Mouse (Mus musculus) testis, adult 2 months (tissue): Measurements from ENCODE around the gene Igsf8. TPM values are rescaled to one million over a fixed set of nuclear protein-coding genes. Genes with fewer than 3 reads are reported as not detected.

Experiments
- H3K27ac ChIP-seq: fragments of 200-500 bp; 2 replicates; pipeline ENCODE4 v1.5.1; 2012; ENCODE audit warnings: low read depth, low read length; ENCODE audit not compliant: control insufficient read depth, insufficient read depth
- H3K27me3 ChIP-seq: fragments of 200-500 bp; 2 replicates; pipeline ENCODE4 v1.6.1; 2012; ENCODE audit warnings: mild to moderate bottlenecking, low read length, moderate library complexity; ENCODE audit not compliant: control insufficient read depth, insufficient read depth
- H3K36me3 ChIP-seq: fragments of 200-500 bp; 2 replicates; pipeline ENCODE4 v1.6.1; 2012; ENCODE audit warnings: mild to moderate bottlenecking, low read length; ENCODE audit not compliant: control insufficient read depth, insufficient read depth
- H3K4me1 ChIP-seq: fragments of 200-500 bp; 2 replicates; pipeline ENCODE4 v1.6.1; 2012; ENCODE audit warnings: low read length; ENCODE audit not compliant: control insufficient read depth, insufficient read depth
- H3K4me3 ChIP-seq: fragments of 200-500 bp; 2 replicates; pipeline ENCODE4 v1.5.1; 2012; ENCODE audit warnings: low read depth, mild to moderate bottlenecking, low read length, moderate library complexity, mixed read lengths; ENCODE audit not compliant: control insufficient read depth
- CTCF ChIP-seq: fragments of 200-500 bp; IDR thresholded peaks from 2 replicates; pipeline ENCODE4 v1.5.1; 2012; ENCODE audit warnings: low read depth, mild to moderate bottlenecking, inconsistent platforms, low read length, moderate library complexity; ENCODE audit not compliant: control insufficient read depth, insufficient read depth, insufficient replicate concordance
- POLR2A ChIP-seq: fragments of 200-500 bp; IDR thresholded peaks from 2 replicates; pipeline ENCODE4 v1.6.1; 2012; ENCODE audit warnings: low read depth, mild to moderate bottlenecking, inconsistent platforms, low read length, moderate library complexity; ENCODE audit not compliant: control insufficient read depth
- polyA plus RNA-seq: library from polyadenylated mRNA; depleted of rRNA; stranded (reverse); fragments of >200 nt; gene quantifications from 2 replicates; pipeline ENCODE4 v1.2.3, GENCODE M21; 2012

The Igsf8 gene
- polyA plus RNA-seq, 1 experiment, result 52.2 TPM

GRCm38 (mm10) chr1:172346707-172347106, 85.3 kb downstream of the Igsf8 start:
- Histone ChIP-seq H3K4me1 (peaks cover 3% of the 10 kb centered on the region; the same call in 1 of the 2 replicates), H3K27me3 (no peaks in the 10 kb centered on the region), H3K27ac (no peak overlapping the region), H3K4me3 (no peak overlapping the region), H3K36me3 (no peaks in the 10 kb centered on the region)
- TF ChIP-seq POLR2A, result no peak
- no peak for TF ChIP-seq CTCF

- Histone ChIP-seq H3K27me3 (no peaks in the 10 kb centered on the region), H3K27ac (no peak overlapping the region), H3K4me1 (peaks cover 3% of the 10 kb centered on the region; the same call in 1 of the 2 replicates), H3K4me3 (no peak overlapping the region), H3K36me3 (no peaks in the 10 kb centered on the region)
- TF ChIP-seq POLR2A, result no peak
- TF ChIP-seq CTCF, result no peak
Observed at GRCm38 (mm10) chr1:172347382-172347781, 85.9 kb downstream of the Igsf8 start.

- Histone ChIP-seq H3K27ac (no peak overlapping the region), H3K4me3 (no peak overlapping the region), H3K36me3 (no peaks in the 10 kb centered on the region)
Observed at GRCm38 (mm10) chr1:172349504-172349903, 88.1 kb downstream of the Igsf8 start.

GRCm38 (mm10) chr1:172349916-172350812, 88.7 kb downstream of the Igsf8 start:
- Histone ChIP-seq H3K36me3 (no peaks in the 10 kb centered on the region), H3K27ac (no peak overlapping the region), H3K4me3 (no peak overlapping the region), H3K27me3 (no peaks in the 10 kb centered on the region), H3K4me1 (no peaks in the 10 kb centered on the region)
- TF ChIP-seq POLR2A, result no peak
- no peak for TF ChIP-seq CTCF

More at GRCm38 (mm10) chr1:172349504-172349903, 88.1 kb downstream of the Igsf8 start:
- Histone ChIP-seq H3K4me1 (no peaks in the 10 kb centered on the region), H3K27me3 (no peaks in the 10 kb centered on the region)
- TF ChIP-seq POLR2A, result no peak
- no peak for TF ChIP-seq CTCF

- no peaks in the 10 kb centered on the region for H3K27me3 ChIP-seq
- no peaks in the 10 kb centered on the region for H3K4me1 ChIP-seq
Observed at GRCm38 (mm10) chr1:172352001-172352400, 90.6 kb downstream of the Igsf8 start.

GRCm38 (mm10) chr1:172352453-172352852, 91.0 kb downstream of the Igsf8 start:
- H3K27me3 ChIP-seq, result no peaks in the 10 kb centered on the region
- no peak overlapping the region for H3K4me3 ChIP-seq
- no peaks in the 10 kb centered on the region for H3K36me3 ChIP-seq
- no peak overlapping the region for H3K27ac ChIP-seq
- TF ChIP-seq CTCF, result no peak
- no peak for TF ChIP-seq POLR2A
- H3K4me1 ChIP-seq, result no peaks in the 10 kb centered on the region

More at GRCm38 (mm10) chr1:172352001-172352400, 90.6 kb downstream of the Igsf8 start:
- Histone ChIP-seq H3K36me3 (no peaks in the 10 kb centered on the region), H3K4me3 (no peak overlapping the region), H3K27ac (no peak overlapping the region)
- TF ChIP-seq POLR2A (no peak), CTCF (no peak)

GRCm38 (mm10) chr1:172355336-172355735, 93.9 kb downstream of the Igsf8 start:
- peaks cover 3% of the 10 kb centered on the region; the same call in 1 of the 2 replicates for H3K4me1 ChIP-seq
- TF ChIP-seq POLR2A (no peak), CTCF (no peak)

More at GRCm38 (mm10) chr1:172355336-172355735, 93.9 kb downstream of the Igsf8 start:
- Histone ChIP-seq H3K27me3 (no peaks in the 10 kb centered on the region), H3K27ac (no peak overlapping the region), H3K4me3 (no peak overlapping the region), H3K36me3 (no peaks in the 10 kb centered on the region)
